Mouse (Mus musculus) heart, embryonic 12.5 days (tissue): ENCODE measurements around the gene Phldb2. TPM values are rescaled to one million over a fixed set of nuclear protein-coding genes. Genes with fewer than 3 reads are reported as not detected.

Experiments used
- ATAC-seq: fragments of 200-750 bp; cut with Nextera tagmentation; 2 replicates; pipeline ENCODE4 v1.8.0; 2017; ENCODE audit warnings: moderate TSS enrichment, moderate library complexity; ENCODE audit not compliant: insufficient number of reproducible peaks, low FRiP score
- H3K27ac ChIP-seq: fragments of 300-500 bp; sonication (generic); 2 replicates; pipeline ENCODE4 v1.5.1; 2016; ENCODE audit warnings: mild to moderate bottlenecking, moderate library complexity; ENCODE audit not compliant: poor library complexity, severe bottlenecking
- H3K27me3 ChIP-seq: fragments of 300-500 bp; sonication (generic); replicated peaks from 2 replicates; pipeline ENCODE4 v1.6.1; 2016; ENCODE audit warnings: mild to moderate bottlenecking, moderate library complexity
- H3K36me3 ChIP-seq: fragments of 300-500 bp; sonication (generic); 2 replicates; pipeline ENCODE4 v1.6.1; 2016; ENCODE audit warnings: mild to moderate bottlenecking, moderate library complexity
- H3K4me1 ChIP-seq: fragments of 300-500 bp; sonication (generic); replicated peaks from 2 replicates; pipeline ENCODE4 v1.6.1; 2016; ENCODE audit warnings: mild to moderate bottlenecking
- H3K4me2 ChIP-seq: fragments of 300-500 bp; sonication (generic); 2 replicates; pipeline ENCODE4 v1.6.1; 2016; ENCODE audit warnings: mild to moderate bottlenecking, moderate library complexity
- H3K4me3 ChIP-seq: fragments of 300-500 bp; sonication (generic); 2 replicates; pipeline ENCODE4 v1.5.1; 2016; ENCODE audit warnings: mild to moderate bottlenecking
- H3K9ac ChIP-seq: fragments of 300-500 bp; sonication (generic); 2 replicates; pipeline ENCODE4 v1.6.1; 2016; ENCODE audit warnings: mild to moderate bottlenecking, moderate library complexity
- H3K9me3 ChIP-seq: fragments of 300-500 bp; sonication (generic); replicated peaks from 2 replicates; pipeline ENCODE4 v1.6.1; 2016; ENCODE audit warnings: mild to moderate bottlenecking, moderate library complexity
- WGBS: fragments of 180-500 bp; shearing (Covaris S2); methylation state at CpG from one replicate; pipeline ENCODE4 v1.1.7; 2016; 5-methylcytosine and 5-hydroxymethylcytosine counted together
- polyA plus RNA-seq: library from polyadenylated mRNA; unstranded; fragments of >200 nt; fragmentation: Nextera tagmentation; extraction: Ambion mirVana; gene quantifications from 2 replicates; pipeline ENCODE4 v1.2.1, GENCODE M21; 2016

The Phldb2 gene
- polyA plus RNA-seq, 1 experiment from 2014 or later = 59.2 TPM

DNA sequence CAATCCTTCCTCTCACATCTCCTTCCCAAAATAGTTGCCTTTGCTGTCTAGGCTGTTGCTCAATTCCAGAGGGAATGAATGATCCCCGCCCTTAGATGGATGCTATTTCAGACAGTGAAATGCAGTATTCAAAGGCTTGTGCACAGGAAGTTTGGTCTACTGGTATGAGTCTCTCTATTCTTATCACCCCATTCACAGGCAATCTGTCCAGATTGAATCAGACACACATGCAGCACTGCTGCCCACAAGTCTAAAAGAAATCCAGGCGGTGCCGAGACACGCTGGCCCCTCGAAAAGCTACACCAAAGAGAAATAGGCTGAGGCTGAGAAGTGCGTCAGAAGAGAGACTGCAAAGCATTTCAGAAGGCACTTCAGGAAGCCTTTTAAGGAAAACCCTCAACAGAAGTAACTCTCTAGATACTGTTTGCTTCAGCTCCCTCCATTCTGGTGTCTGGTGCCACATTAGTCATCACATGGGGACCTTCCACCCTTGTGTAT lies 142.5 kb downstream of the Phldb2 start:
- H3K4me2 ChIP-seq = peak overlapping the region; percentile 45
- H3K4me3 ChIP-seq = no peak overlapping the region
- H3K36me3 ChIP-seq = peaks cover 34% of the 10 kb centered on the region
- H3K27ac ChIP-seq = peak overlapping the region; percentile 70
- 17% methylated on average over 6 of the region's 6 CpGs for WGBS
- no peaks in the 10 kb centered on the region for H3K9me3 ChIP-seq
- H3K27me3 ChIP-seq = no peaks in the 10 kb centered on the region
- peaks cover 18% of the 10 kb centered on the region for H3K4me1 ChIP-seq
- H3K9ac ChIP-seq = 0 out of 2 replicates have a peak overlapping the region, but pooled peaks have one; percentile 12
- peak; percentile 42; the same call in 1 of the 2 replicates for ATAC-seq

DNA sequence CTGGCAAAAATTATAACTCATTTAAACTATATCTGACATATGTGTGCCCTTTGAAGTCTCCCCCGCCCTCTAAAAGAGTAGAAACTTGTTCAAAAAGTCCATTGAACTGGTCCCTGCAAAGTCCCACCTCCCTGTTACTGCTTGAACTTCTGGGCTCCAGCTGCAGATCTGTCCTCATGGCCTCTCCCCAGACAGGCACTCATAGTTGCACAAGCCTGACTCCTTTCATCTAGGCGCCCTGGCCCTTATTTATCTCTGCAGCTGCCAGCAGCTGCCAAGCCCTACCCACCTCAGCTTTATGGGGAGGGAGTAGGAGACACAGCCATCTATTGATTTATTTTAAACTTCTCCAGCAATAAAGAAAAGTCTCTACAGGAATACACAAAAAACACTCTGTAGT lies 143.2 kb downstream of the Phldb2 start:
- H3K4me2 ChIP-seq = peak overlapping the region; percentile 45; the same call in 1 of the 2 replicates
- peak overlapping the region; percentile 70 for H3K27ac ChIP-seq
- WGBS = 35% methylated on average over 2 of the region's 2 CpGs
- ATAC-seq = peak; percentile 55; the same call in 1 of the 2 replicates
- H3K9ac ChIP-seq = no peak overlapping the region
- H3K4me3 ChIP-seq = no peak overlapping the region
- no peaks in the 10 kb centered on the region for H3K9me3 ChIP-seq
- no peaks in the 10 kb centered on the region for H3K27me3 ChIP-seq
- H3K36me3 ChIP-seq = peaks cover 38% of the 10 kb centered on the region
- peaks cover 18% of the 10 kb centered on the region for H3K4me1 ChIP-seq

DNA sequence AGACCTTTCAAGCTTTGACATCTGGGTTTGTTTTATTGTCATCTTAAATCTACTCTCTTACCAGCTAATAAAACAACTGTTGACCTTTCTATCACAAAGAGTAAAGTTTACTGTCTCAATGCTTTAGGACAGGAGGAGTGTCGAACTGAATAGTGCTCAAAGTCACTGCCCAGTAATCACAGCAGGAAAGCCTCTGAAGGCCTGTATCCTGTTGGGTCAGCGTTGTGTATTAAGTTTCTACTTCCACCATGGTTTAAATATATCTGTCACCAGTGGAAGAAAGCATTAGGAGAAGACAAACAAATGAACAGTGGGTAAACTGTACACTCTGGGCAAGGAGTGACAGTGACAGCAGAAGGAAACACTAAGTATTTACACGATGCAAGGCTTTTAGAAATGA lies 148.7 kb downstream of the Phldb2 start:
- Histone ChIP-seq H3K9ac (no peak overlapping the region), H3K4me2 (no peak overlapping the region), H3K27ac (no peak overlapping the region), H3K4me1 (peaks cover 1% of the 10 kb centered on the region), H3K36me3 (peaks cover 69% of the 10 kb centered on the region), H3K4me3 (no peak overlapping the region), H3K27me3 (no peaks in the 10 kb centered on the region), H3K9me3 (no peaks in the 10 kb centered on the region)
- 57% methylated on average over 3 of the region's 3 CpGs for WGBS
- no peak for ATAC-seq

DNA sequence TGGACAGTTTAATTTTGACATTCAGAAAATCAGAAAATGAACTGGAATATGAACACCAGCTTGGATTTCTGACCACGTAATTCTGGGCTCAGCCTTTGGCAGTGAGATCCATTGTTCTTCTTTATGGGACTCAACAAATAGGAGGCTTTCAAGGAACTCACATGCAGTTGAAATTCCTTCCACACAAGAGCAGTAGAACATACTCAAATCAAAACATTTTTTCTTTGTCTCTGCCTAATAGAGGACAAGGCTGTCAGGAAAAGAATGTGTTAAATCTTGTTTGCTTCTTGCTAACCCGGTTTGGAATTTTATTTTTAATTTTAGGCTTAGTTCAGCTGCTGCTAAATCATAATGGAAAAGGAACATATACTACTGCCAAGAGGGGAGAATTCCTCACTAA lies 153.0 kb downstream of the Phldb2 start:
- H3K27me3 ChIP-seq = no peaks in the 10 kb centered on the region
- WGBS = 73% methylated on average over 2 of the region's 2 CpGs
- no peak overlapping the region for H3K4me2 ChIP-seq
- no peak overlapping the region for H3K27ac ChIP-seq
- no peak for ATAC-seq
- 0 out of 2 replicates have a peak, but pooled peaks cover 4% of the 10 kb centered on the region for H3K4me1 ChIP-seq
- no peaks in the 10 kb centered on the region for H3K9me3 ChIP-seq
- no peak overlapping the region for H3K9ac ChIP-seq
- peaks cover 74% of the 10 kb centered on the region for H3K36me3 ChIP-seq
- no peak overlapping the region for H3K4me3 ChIP-seq

DNA sequence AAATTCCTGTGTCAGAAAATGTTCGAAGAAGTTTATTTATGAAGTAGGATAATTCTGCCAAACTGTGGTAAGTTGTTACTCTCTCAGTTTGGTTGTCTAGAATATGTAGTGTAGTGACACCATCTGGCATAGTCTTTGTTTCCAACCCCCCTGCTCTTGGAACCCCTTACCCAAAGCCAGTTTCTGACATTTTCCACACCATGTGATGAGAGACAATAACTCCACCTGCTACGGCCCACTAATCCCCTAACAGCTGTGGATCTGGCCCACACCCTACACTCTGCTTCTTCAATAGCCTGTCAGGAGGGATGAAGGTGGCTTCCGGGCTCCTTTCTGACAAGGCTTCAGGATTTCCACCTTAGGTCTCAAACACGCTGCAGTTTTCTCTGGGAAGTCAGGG lies 154.2 kb downstream of the Phldb2 start:
- no peaks in the 10 kb centered on the region for H3K27me3 ChIP-seq
- H3K4me3 ChIP-seq = no peak overlapping the region
- no peak overlapping the region for H3K4me2 ChIP-seq
- H3K9me3 ChIP-seq = no peaks in the 10 kb centered on the region
- H3K27ac ChIP-seq = no peak overlapping the region
- WGBS = 74% methylated on average over 4 of the region's 4 CpGs
- H3K4me1 ChIP-seq = 0 out of 2 replicates have a peak, but pooled peaks cover 5% of the 10 kb centered on the region
- H3K9ac ChIP-seq = no peak overlapping the region
- ATAC-seq = no peak
- H3K36me3 ChIP-seq = peaks cover 76% of the 10 kb centered on the region

DNA sequence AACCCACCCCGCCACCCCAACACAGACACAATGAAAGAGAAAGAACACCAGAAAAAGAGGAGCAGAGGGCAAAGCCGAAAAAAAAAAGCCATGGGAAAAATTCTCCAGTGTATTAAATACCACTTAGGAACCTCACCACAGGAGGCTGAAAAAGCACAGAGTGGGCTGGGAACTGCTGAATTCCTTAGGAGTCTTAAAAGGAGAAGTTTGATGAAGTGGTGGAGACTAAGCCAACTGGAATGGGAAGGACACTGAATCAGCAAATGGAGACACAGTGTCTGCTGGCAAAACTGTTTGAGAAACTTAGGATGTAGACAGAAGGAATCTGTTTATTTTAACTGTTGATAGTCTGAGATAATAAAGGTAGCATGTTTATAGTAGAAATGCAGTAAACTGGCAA lies 154.8 kb downstream of the Phldb2 start:
- no peaks in the 10 kb centered on the region for H3K9me3 ChIP-seq
- H3K27ac ChIP-seq = no peak overlapping the region
- peaks cover 77% of the 10 kb centered on the region for H3K36me3 ChIP-seq
- H3K9ac ChIP-seq = no peak overlapping the region
- no peak overlapping the region for H3K4me3 ChIP-seq
- WGBS = 81% methylated on average over 2 of the region's 2 CpGs
- H3K27me3 ChIP-seq = no peaks in the 10 kb centered on the region
- H3K4me2 ChIP-seq = no peak overlapping the region
- ATAC-seq = no peak
- H3K4me1 ChIP-seq = 0 out of 2 replicates have a peak, but pooled peaks cover 5% of the 10 kb centered on the region

DNA sequence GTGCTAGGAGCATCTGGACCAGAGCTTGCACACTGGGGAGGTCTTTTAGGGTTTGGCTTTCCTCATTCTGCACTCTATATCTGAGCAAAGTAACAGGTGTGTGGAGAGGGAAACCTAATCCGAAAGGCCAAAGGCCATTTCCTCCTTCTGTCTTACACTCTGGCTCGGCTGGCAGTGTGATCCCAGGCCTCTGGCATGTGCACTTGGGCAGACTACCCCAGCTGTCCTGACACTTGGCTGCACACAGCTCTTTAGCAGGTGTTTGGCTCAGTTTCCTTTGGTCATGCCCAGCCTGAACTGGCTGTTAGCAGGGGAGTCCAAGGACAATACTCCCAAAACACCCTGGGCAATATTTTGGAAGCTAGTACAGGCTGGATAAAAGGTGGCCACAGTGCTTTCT lies 156.6 kb downstream of the Phldb2 start:
- H3K9me3 ChIP-seq = no peaks in the 10 kb centered on the region
- no peak overlapping the region for H3K9ac ChIP-seq
- H3K27ac ChIP-seq = no peak overlapping the region
- H3K36me3 ChIP-seq = peaks cover 70% of the 10 kb centered on the region
- ATAC-seq = no peak
- H3K4me2 ChIP-seq = no peak overlapping the region
- 0 out of 2 replicates have a peak, but pooled peaks cover 5% of the 10 kb centered on the region for H3K4me1 ChIP-seq
- no peak overlapping the region for H3K4me3 ChIP-seq
- no peaks in the 10 kb centered on the region for H3K27me3 ChIP-seq
- 70% methylated on average over 2 of the region's 2 CpGs for WGBS

DNA sequence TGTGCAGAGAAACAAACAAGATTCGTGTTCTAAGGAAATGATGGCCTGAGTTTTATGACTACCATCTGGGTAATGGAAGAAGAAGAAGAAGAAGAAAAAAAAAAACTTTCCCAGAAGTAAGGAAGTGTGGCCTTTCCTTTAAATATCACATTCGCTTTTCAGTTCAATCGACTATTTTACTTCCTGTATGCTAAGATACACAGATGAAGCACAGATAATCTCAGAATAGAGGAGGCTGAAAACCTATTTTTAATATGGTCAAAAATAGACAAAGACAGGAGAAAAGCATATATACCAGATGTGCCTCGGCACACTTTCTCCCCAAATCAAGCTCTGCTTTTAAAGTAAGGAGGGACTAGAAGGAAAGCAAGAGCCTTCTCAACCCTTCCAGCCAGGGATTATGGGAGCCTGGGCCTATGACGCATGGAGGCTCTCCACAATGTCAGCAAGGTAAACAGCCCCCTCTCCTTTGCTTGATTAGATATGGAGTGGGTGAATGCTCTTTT lies 158.2 kb downstream of the Phldb2 start:
- Histone ChIP-seq H3K27me3 (no peaks in the 10 kb centered on the region), H3K4me1 (0 out of 2 replicates have a peak, but pooled peaks cover 5% of the 10 kb centered on the region), H3K4me2 (no peak overlapping the region), H3K27ac (no peak overlapping the region), H3K9ac (no peak overlapping the region), H3K4me3 (no peak overlapping the region), H3K36me3 (peaks cover 65% of the 10 kb centered on the region), H3K9me3 (no peaks in the 10 kb centered on the region)
- 68% methylated on average over 5 of the region's 5 CpGs for WGBS
- no peak for ATAC-seq

DNA sequence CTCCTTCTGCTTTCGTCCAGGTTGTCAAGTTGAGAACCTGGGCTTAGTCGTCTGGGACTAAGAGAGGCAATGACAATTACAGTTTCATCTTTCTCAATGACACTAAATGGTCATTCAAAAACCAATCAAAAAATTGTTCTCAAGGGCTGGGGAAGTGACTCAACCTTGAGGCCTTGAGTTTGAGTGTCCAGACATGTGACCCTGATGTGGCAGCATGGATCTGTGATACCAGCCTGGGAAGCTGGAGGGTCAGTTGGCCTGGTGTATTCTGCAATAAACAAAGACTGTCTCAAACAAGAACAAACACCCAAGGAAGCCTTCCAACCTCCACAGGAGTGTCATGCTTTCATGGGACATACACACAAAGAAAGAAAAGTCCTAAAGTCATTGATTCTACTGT lies 160.6 kb downstream of the Phldb2 start:
- no peaks in the 10 kb centered on the region for H3K9me3 ChIP-seq
- H3K4me1 ChIP-seq = 0 out of 2 replicates have a peak, but pooled peaks cover 5% of the 10 kb centered on the region
- ATAC-seq = no peak
- no peak overlapping the region for H3K4me2 ChIP-seq
- peaks cover 66% of the 10 kb centered on the region for H3K36me3 ChIP-seq
- H3K27ac ChIP-seq = no peak overlapping the region
- no peak overlapping the region for H3K4me3 ChIP-seq
- WGBS = 79% methylated on average over 2 of the region's 2 CpGs
- H3K27me3 ChIP-seq = no peaks in the 10 kb centered on the region
- no peak overlapping the region for H3K9ac ChIP-seq

DNA sequence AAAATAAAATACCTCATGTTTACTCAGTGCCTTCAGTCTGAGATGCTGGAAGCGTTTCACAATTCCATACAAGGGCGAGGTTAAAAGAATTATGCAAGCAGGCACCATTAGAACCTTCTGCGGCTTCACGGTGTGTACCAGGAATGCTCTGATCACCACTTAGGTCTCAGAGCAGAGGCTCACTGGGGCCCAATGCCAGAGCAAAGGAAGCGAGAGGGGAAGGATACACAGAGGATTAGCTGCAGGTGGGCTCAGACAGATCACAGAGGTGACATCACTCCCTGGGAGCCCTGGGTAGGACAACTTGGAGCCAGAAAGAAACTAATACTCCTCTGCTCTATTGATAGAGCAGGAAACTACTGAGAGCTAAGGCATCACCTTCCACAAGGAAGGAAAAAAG lies 162.1 kb downstream of the Phldb2 start:
- H3K36me3 ChIP-seq = peaks cover 66% of the 10 kb centered on the region
- 0 out of 2 replicates have a peak, but pooled peaks cover 5% of the 10 kb centered on the region for H3K4me1 ChIP-seq
- H3K27me3 ChIP-seq = no peaks in the 10 kb centered on the region
- no peak for ATAC-seq
- H3K27ac ChIP-seq = no peak overlapping the region
- H3K4me2 ChIP-seq = no peak overlapping the region
- no peak overlapping the region for H3K9ac ChIP-seq
- H3K4me3 ChIP-seq = no peak overlapping the region
- WGBS = 71% methylated on average over 5 of the region's 5 CpGs
- no peaks in the 10 kb centered on the region for H3K9me3 ChIP-seq

DNA sequence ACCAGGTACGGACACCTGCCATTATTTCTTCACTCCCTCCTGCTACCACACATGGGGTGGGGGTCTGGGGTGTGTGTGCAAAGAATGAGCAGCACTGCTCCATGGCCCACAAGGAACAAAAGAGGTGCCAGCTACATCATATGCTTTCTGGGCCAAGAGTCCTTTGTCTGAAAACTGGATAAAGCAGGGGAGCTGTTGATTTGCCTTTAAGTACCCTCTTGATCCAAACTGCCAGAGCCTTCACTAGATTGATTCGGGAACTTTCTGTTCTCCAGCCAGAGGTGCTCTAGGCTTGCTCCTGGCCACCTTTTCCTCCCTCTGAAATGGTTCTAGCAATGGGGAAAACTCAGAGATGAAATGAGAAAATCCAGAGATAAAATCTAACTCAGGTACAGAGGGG lies 164.1 kb downstream of the Phldb2 start:
- Histone ChIP-seq H3K9ac (no peak overlapping the region), H3K4me1 (no peaks in the 10 kb centered on the region), H3K36me3 (peaks cover 68% of the 10 kb centered on the region), H3K9me3 (no peaks in the 10 kb centered on the region), H3K27me3 (no peaks in the 10 kb centered on the region), H3K4me2 (no peak overlapping the region), H3K27ac (no peak overlapping the region), H3K4me3 (no peak overlapping the region)
- no peak for ATAC-seq
- 65% methylated on average over 2 of the region's 2 CpGs for WGBS

DNA sequence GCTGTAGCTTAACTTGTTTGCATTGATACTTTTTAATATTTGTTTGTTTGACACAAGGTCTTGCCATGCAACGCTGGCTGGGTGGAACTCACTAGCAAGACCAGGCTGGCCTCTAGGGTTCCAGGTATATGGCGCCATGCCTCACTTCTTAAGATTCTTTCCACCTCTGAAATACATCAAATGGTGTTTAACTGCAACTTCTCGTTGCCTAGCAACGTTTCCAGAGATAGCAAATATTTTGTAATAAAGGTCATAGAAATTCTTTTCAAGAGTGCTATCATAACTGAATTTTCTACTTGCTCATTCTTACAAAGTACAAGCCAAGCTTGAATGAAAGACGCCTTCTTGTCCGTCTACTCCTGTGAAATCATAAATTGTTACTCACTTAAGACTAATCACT lies 165.7 kb downstream of the Phldb2 start:
- Histone ChIP-seq H3K4me2 (no peak overlapping the region), H3K27ac (no peak overlapping the region), H3K4me1 (no peaks in the 10 kb centered on the region), H3K4me3 (no peak overlapping the region), H3K9me3 (no peaks in the 10 kb centered on the region), H3K36me3 (peaks cover 69% of the 10 kb centered on the region), H3K9ac (no peak overlapping the region), H3K27me3 (no peaks in the 10 kb centered on the region)
- WGBS = 80% methylated on average over 6 of the region's 6 CpGs
- ATAC-seq = no peak
